ENCODE assay signal across 8 mouse cellular contexts in the genomic region with DNA sequence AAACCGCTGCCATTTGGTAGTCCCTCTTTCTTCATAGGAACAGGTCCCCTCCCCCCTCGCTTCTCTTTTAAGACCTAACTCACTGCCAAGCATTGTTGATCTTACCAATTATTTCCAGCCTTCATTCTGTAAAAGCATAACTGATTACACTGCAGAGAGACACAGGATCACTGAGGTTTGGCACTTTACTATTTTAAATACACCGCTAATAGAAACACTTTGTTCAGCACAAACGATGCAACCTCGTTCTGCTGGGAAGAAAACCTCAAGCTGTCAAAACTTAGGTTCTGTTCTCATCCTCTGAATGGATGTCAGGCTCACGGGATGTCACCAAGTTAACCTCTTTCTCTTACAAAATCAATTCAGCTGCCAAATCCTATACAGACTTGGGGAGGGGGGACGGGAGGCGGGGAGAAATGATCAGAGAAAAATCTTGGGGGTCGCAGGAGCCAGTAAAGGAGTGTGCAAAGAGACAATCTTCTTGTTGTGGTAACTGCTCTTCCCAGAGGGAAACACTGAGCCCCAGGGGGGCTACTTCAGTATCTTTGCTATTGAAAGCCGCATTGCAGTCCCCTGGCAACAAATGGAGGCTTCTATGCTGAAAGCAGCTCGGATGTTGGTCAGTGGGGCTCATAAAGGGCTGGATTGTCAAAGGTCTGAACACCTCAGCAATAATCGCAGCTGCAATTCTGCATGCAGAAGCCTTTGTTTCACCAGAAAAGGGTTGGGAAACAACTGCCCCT. TPM values are rescaled to one million over a fixed set of nuclear protein-coding genes. Genes with fewer than 3 reads are reported as not detected.
DNase-seq lines count a peak whose midpoint lies in the region; ATAC-seq lines count a peak whose summit lies in the region.

No protein-coding gene starts in this region.

- H3K9me3 ChIP-seq in limb, embryonic 13.5 days, result no peaks in the 10 kb centered on the region

- H3K4me2 ChIP-seq in limb, embryonic 13.5 days (replicated peaks), result peak overlapping the region; percentile 65

- no peak for ATAC-seq in limb, embryonic 13.5 days (ENCODE audit: low FRiP score, low read depth)
- no peak for ATAC-seq in megakaryocyte progenitor cell, adult 5-6 weeks (replicated peaks; ENCODE audit: poor library complexity)

- H3K36me3 ChIP-seq in limb, embryonic 13.5 days, result no peaks in the 10 kb centered on the region

- peak overlapping the region; percentile 30 for H3K4me3 ChIP-seq in limb, embryonic 13.5 days

- peak overlapping the region; percentile 64 for H3K9ac ChIP-seq in limb, embryonic 13.5 days

- H3K27ac ChIP-seq in limb, embryonic 13.5 days, result no peak overlapping the region

- H3K27me3 ChIP-seq in limb, embryonic 13.5 days, result no peaks in the 10 kb centered on the region

- WGBS in limb, embryonic 13.5 days, result 9% methylated on average over 12 of the region's 12 CpGs

- H3K4me1 ChIP-seq in limb, embryonic 13.5 days, result peaks cover 10% of the 10 kb centered on the region; the same call in 1 of the 2 replicates

- DNase-seq in cerebellum, postnatal 14 days, result peak; percentile 35 to 41
- no peak for DNase-seq in cerebellum, adult 9-10 months
- peak; percentile 6 for DNase-seq in right cerebral cortex, postnatal 4 days
- no peak for DNase-seq in right cerebral cortex, postnatal 25 days
- peak; percentile 6 for DNase-seq in telencephalon, adult 2 months (ENCODE audit: low read depth, low spot score)
- no peak for DNase-seq in spleen, postnatal 10 days (ENCODE audit: low spot score in 2 of 2)

RNA-seq across cellular contexts. Expression of a gene that starts 30.9 kb away (rescaled TPM):
- 122 and 127 TPM in 2 replicates for polyA plus RNA-seq in limb, embryonic 13.5 days (2015; fragmentation: Nextera tagmentation; extraction: Ambion mirVana)
- total RNA-seq in megakaryocyte progenitor cell, adult 5-6 weeks (2015), result 39.3 and 51.2 TPM in 2 replicates
- 39.5 and 53.0 TPM in 2 replicates for total RNA-seq in megakaryocyte progenitor cell, adult 5-6 weeks (2017)

Comparison
In these comparisons a context has a peak if more than half of its experiments do, and no peak if none do; other contexts are left out.
1. DNase-seq: peak in cerebellum, postnatal 14 days (2 of 2), right cerebral cortex, postnatal 4 days (single experiment) and telencephalon, adult 2 months (single experiment); none in cerebellum, adult 9-10 months (single experiment), right cerebral cortex, postnatal 25 days (single experiment) and spleen, postnatal 10 days (0 of 2).